Mouse (Mus musculus) T-cell, adult 2 months (primary cell): Measurements from ENCODE around the gene Hnrnph1.

Experiments used
- DNase-seq: peaks from one replicate; pipeline ENCODE4 v3.0.0; 2022; ENCODE audit warnings: low spot score

The Hnrnph1 gene

GRCm38 (mm10) chr11:50373086-50373485, 3.7 kb upstream of the Hnrnph1 start:
- no peak for DNase-seq

- no peak for DNase-seq
These were observed 3.2 kb upstream of the Hnrnph1 start for GRCm38 (mm10) chr11:50373621-50374020.

- DNase-seq = no peak
These were observed 2.3 kb upstream of the Hnrnph1 start for GRCm38 (mm10) chr11:50374286-50375015.

GRCm38 (mm10) chr11:50375421-50375820, 1.4 kb upstream of the Hnrnph1 start:
- no peak for DNase-seq

- peak; percentile 54 for DNase-seq
These were observed 517 bp upstream of the Hnrnph1 start for GRCm38 (mm10) chr11:50376156-50376790.

GRCm38 (mm10) chr11:50377892-50378684, 1.3 kb downstream of the Hnrnph1 start:
- DNase-seq = peak; percentile 83

- no peak for DNase-seq
These were observed 2.4 kb downstream of the Hnrnph1 start for GRCm38 (mm10) chr11:50379023-50379752.

- DNase-seq = no peak
These were observed 4.5 kb downstream of the Hnrnph1 start for GRCm38 (mm10) chr11:50381311-50381710.

- DNase-seq = no peak
These were observed 10.4 kb downstream of the Hnrnph1 start for GRCm38 (mm10) chr11:50387167-50387679.

GRCm38 (mm10) chr11:50387697-50388096, 10.9 kb downstream of the Hnrnph1 start:
- no peak for DNase-seq

- no peak for DNase-seq
These were observed 11.6 kb downstream of the Hnrnph1 start for GRCm38 (mm10) chr11:50388217-50388929.

GRCm38 (mm10) chr11:50389011-50389410, 12.2 kb downstream of the Hnrnph1 start:
- DNase-seq = no peak

GRCm38 (mm10) chr11:50389616-50390015, 12.8 kb downstream of the Hnrnph1 start:
- DNase-seq = no peak

- no peak for DNase-seq
These were observed 14.6 kb downstream of the Hnrnph1 start for GRCm38 (mm10) chr11:50391272-50391960.

GRCm38 (mm10) chr11:50393306-50393705, 16.5 kb downstream of the Hnrnph1 start:
- no peak for DNase-seq

GRCm38 (mm10) chr11:50394731-50395130, 17.9 kb downstream of the Hnrnph1 start:
- DNase-seq = no peak

GRCm38 (mm10) chr11:50396766-50397307, 20.0 kb downstream of the Hnrnph1 start:
- no peak for DNase-seq

GRCm38 (mm10) chr11:50397316-50397715, 20.5 kb downstream of the Hnrnph1 start:
- DNase-seq = no peak

- DNase-seq = no peak
These were observed 22.0 kb downstream of the Hnrnph1 start for GRCm38 (mm10) chr11:50398803-50399202.

GRCm38 (mm10) chr11:50402481-50402880, 25.7 kb downstream of the Hnrnph1 start:
- no peak for DNase-seq
